Mouse (Mus musculus) forebrain, embryonic 14.5 days (tissue): ENCODE measurements around the gene Cfap97d2. TPM values are rescaled to one million over a fixed set of nuclear protein-coding genes. Genes with fewer than 3 reads are reported as not detected.

Experiments
- ATAC-seq: fragments of 200-750 bp; cut with Nextera tagmentation; 2 replicates; pipeline ENCODE4 v1.8.0; 2017; ENCODE audit warnings: mild to moderate bottlenecking, moderate library complexity
- DNase-seq: peaks from one replicate; pipeline ENCODE4 v3.0.0-alpha.2; 2015; ENCODE audit warnings: low spot score
- H3K27ac ChIP-seq: fragments of 300-500 bp; sonication (generic); 2 replicates; pipeline ENCODE4 v1.5.1; 2014; ENCODE audit warnings: low read depth, mild to moderate bottlenecking, control low read depth, low read length, moderate library complexity
- H3K27me3 ChIP-seq: fragments of 300-500 bp; sonication (generic); replicated peaks from 2 replicates; pipeline ENCODE4 v1.6.1; 2014; ENCODE audit warnings: low read length, control low read depth, mixed read lengths; ENCODE audit not compliant: control insufficient read depth, insufficient read depth
- H3K36me3 ChIP-seq: fragments of 300-500 bp; sonication (generic); 2 replicates; pipeline ENCODE4 v1.6.1; 2014; ENCODE audit warnings: low read length, control low read depth; ENCODE audit not compliant: control insufficient read depth, insufficient read depth
- H3K4me1 ChIP-seq: fragments of 300-500 bp; sonication (generic); 2 replicates; pipeline ENCODE4 v1.6.1; 2014; ENCODE audit warnings: antibody characterized with exemption, low read length, control low read depth; ENCODE audit not compliant: control insufficient read depth, insufficient read depth
- H3K4me2 ChIP-seq: fragments of 300-500 bp; sonication (generic); 2 replicates; pipeline ENCODE4 v1.6.1; 2014; ENCODE audit warnings: mild to moderate bottlenecking, control low read depth, low read length
- H3K4me3 ChIP-seq: fragments of 300-500 bp; sonication (generic); 2 replicates; pipeline ENCODE4 v1.5.1; 2014; ENCODE audit warnings: low read depth, low read length, control low read depth
- H3K9ac ChIP-seq: fragments of 300-500 bp; sonication (generic); 2 replicates; pipeline ENCODE4 v1.6.1; 2014; ENCODE audit warnings: mild to moderate bottlenecking, low read length, control low read depth, moderate library complexity
- H3K9me3 ChIP-seq: fragments of 300-500 bp; sonication (generic); replicated peaks from 2 replicates; pipeline ENCODE4 v1.6.1; 2016; ENCODE audit warnings: low read length, control low read depth, mixed read lengths; ENCODE audit not compliant: control insufficient read depth
- WGBS: fragments of 180-500 bp; shearing (Covaris S2); extraction: QIAGEN DNeasy Blood & Tissue Kit; methylation state at CpG from one replicate; pipeline ENCODE4 v1.1.7; 2014; 5-methylcytosine and 5-hydroxymethylcytosine counted together
- polyA plus RNA-seq: library from polyadenylated mRNA; unstranded; fragments of >200 nt; fragmentation: Nextera tagmentation; extraction: Ambion mirVana; gene quantifications from 2 replicates; pipeline ENCODE4 v1.2.1, GENCODE M21; 2014

Gene Cfap97d2
- polyA plus RNA-seq, 1 experiment from 2014 or later = 1.1 TPM

GRCm38 (mm10) chr8:13678182-13678581, 27.5 kb upstream of the Cfap97d2 start:
- WGBS = 50% methylated on average over 8 of the region's 8 CpGs
- Histone ChIP-seq H3K9me3 (no peaks in the 10 kb centered on the region), H3K27ac (no peak overlapping the region), H3K27me3 (no peaks in the 10 kb centered on the region), H3K36me3 (no peaks in the 10 kb centered on the region), H3K4me1 (peaks cover 8% of the 10 kb centered on the region), H3K4me3 (peak overlapping the region; percentile 77), H3K9ac (peak overlapping the region; percentile 6; the same call in 1 of the 2 replicates), H3K4me2 (peak overlapping the region; percentile 79)
- DNase-seq (no peak), ATAC-seq (no peak)

DNA sequence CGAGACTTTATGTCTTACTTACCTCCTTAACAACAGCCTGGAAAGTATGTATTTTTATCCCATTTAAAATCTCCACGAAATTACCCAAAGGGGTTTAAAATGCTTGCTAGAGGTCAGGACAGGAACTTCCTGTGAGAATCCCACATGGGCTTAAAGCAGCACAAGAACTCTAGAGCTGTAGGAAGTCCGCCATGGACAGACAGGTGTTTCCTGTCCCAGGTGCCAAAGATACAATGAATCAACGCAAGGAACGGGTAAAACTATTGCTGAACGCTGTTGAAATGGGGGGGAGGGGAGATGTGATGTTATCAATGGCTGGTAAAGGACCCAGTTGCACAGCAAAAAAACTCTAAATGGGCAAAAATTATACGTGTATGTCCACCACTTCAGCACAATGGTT, 21.6 kb upstream of the Cfap97d2 start:
- H3K4me1 ChIP-seq = no peaks in the 10 kb centered on the region
- H3K36me3 ChIP-seq = no peaks in the 10 kb centered on the region
- H3K9me3 ChIP-seq = no peaks in the 10 kb centered on the region
- 74% methylated on average over 7 of the region's 7 CpGs for WGBS
- no peak overlapping the region for H3K4me3 ChIP-seq
- no peak overlapping the region for H3K4me2 ChIP-seq
- no peak overlapping the region for H3K9ac ChIP-seq
- ATAC-seq (no peak), DNase-seq (no peak)
- no peak overlapping the region for H3K27ac ChIP-seq
- H3K27me3 ChIP-seq = no peaks in the 10 kb centered on the region

- H3K4me2 ChIP-seq = no peak overlapping the region
- no peak overlapping the region for H3K27ac ChIP-seq
- H3K36me3 ChIP-seq = no peaks in the 10 kb centered on the region
- no peaks in the 10 kb centered on the region for H3K9me3 ChIP-seq
- H3K4me3 ChIP-seq = no peak overlapping the region
- H3K4me1 ChIP-seq = no peaks in the 10 kb centered on the region
- no peak overlapping the region for H3K9ac ChIP-seq
- DNase-seq (peak; percentile 22), ATAC-seq (no peak)
- H3K27me3 ChIP-seq = no peaks in the 10 kb centered on the region
- WGBS = 89% methylated on average over 16 of the region's 16 CpGs
Observed at GRCm38 (mm10) chr8:13685674-13686314, 19.9 kb upstream of the Cfap97d2 start.

DNA sequence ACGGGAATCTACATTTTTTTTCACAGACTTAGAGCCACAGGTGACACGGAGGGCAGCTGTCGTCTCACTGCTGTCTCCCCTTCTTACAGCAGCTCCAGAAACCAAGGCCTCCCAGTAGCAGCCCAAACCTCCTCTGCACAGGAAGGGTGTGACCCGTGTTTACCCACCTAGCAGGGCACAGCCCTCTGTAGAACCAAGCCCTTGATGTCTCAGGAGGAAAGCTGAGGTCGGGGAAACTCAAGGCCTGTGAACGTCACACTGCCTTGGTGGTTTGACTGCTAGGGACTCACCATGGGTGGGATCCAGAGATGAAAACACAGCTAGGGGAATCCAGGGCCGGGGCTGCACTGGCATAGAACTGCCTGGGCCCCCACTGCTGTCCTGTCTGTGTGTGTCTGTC, 19.3 kb upstream of the Cfap97d2 start:
- Histone ChIP-seq H3K4me1 (no peaks in the 10 kb centered on the region), H3K27ac (no peak overlapping the region), H3K4me2 (no peak overlapping the region), H3K9me3 (no peaks in the 10 kb centered on the region), H3K27me3 (no peaks in the 10 kb centered on the region), H3K36me3 (no peaks in the 10 kb centered on the region), H3K4me3 (no peak overlapping the region), H3K9ac (no peak overlapping the region)
- no peak for DNase-seq
- ATAC-seq = no peak
- WGBS = 74% methylated on average over 7 of the region's 7 CpGs

- no peak overlapping the region for H3K4me3 ChIP-seq
Observed at GRCm38 (mm10) chr8:13687101-13687717, 18.5 kb upstream of the Cfap97d2 start.

DNA sequence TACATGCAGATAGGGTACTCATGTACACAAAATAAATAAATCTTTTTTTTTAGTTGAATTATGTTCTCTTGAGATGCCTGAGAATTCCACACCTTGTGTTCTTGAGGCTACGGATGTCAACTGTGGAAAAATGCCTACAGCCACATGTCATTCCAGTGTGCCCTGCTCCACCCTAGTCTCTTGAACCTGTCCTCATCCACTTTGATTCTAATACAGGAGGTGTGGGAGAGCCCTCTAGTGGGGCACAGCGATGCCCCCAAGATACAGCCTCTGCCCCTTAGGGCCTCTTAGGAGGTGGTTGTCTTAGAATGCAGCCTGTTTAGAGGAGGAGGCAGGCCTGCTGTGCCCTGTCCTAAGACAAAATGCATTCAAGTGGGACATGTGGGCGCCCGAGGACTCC, 17.7 kb upstream of the Cfap97d2 start:
- Histone ChIP-seq H3K4me1 (no peaks in the 10 kb centered on the region), H3K4me3 (no peak overlapping the region), H3K27me3 (no peaks in the 10 kb centered on the region), H3K4me2 (no peak overlapping the region), H3K27ac (no peak overlapping the region), H3K36me3 (no peaks in the 10 kb centered on the region), H3K9ac (no peak overlapping the region), H3K9me3 (no peaks in the 10 kb centered on the region)
- ATAC-seq = no peak
- DNase-seq = no peak
- 79% methylated on average over 4 of the region's 4 CpGs for WGBS

More at GRCm38 (mm10) chr8:13687101-13687717, 18.5 kb upstream of the Cfap97d2 start:
- H3K27ac ChIP-seq = no peak overlapping the region
- H3K4me1 ChIP-seq = no peaks in the 10 kb centered on the region
- H3K27me3 ChIP-seq = no peaks in the 10 kb centered on the region
- ATAC-seq (no peak), DNase-seq (no peak)
- WGBS = 94% methylated on average over 8 of the region's 8 CpGs
- no peak overlapping the region for H3K9ac ChIP-seq
- no peaks in the 10 kb centered on the region for H3K9me3 ChIP-seq
- no peaks in the 10 kb centered on the region for H3K36me3 ChIP-seq
- no peak overlapping the region for H3K4me2 ChIP-seq

DNA sequence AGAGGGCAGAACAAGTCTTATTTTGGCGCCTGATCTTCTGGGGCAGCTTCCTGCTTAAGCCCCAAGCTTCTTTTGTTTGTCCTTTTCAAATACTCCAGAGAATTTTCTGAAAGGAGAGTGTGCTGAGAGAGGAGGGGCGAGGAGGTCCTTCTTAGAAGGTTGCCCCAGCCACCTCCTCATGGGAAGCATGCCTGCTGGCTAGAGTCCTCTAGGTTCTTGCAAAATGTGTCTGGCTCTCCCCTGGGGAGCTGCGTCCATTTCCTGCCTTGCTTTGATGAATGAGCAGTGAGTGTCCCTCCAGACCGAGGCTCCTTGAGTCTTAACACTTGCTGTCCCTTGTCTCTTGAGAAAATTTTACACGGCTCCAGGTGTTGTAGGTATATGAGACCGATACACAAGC, 17.2 kb upstream of the Cfap97d2 start:
- H3K9me3 ChIP-seq = no peaks in the 10 kb centered on the region
- H3K36me3 ChIP-seq = no peaks in the 10 kb centered on the region
- DNase-seq (no peak), ATAC-seq (no peak)
- WGBS = 61% methylated on average over 6 of the region's 6 CpGs
- H3K4me3 ChIP-seq = no peak overlapping the region
- H3K27ac ChIP-seq = no peak overlapping the region
- no peaks in the 10 kb centered on the region for H3K4me1 ChIP-seq
- no peak overlapping the region for H3K4me2 ChIP-seq
- H3K9ac ChIP-seq = no peak overlapping the region
- no peaks in the 10 kb centered on the region for H3K27me3 ChIP-seq

GRCm38 (mm10) chr8:13689331-13689730, 16.4 kb upstream of the Cfap97d2 start:
- no peak for ATAC-seq
- DNase-seq = no peak
- Histone ChIP-seq H3K27ac (no peak overlapping the region), H3K4me2 (no peak overlapping the region), H3K4me1 (no peaks in the 10 kb centered on the region), H3K9me3 (no peaks in the 10 kb centered on the region), H3K9ac (no peak overlapping the region), H3K4me3 (no peak overlapping the region), H3K36me3 (no peaks in the 10 kb centered on the region), H3K27me3 (no peaks in the 10 kb centered on the region)
- WGBS = 90% methylated on average over 5 of the region's 5 CpGs

DNA sequence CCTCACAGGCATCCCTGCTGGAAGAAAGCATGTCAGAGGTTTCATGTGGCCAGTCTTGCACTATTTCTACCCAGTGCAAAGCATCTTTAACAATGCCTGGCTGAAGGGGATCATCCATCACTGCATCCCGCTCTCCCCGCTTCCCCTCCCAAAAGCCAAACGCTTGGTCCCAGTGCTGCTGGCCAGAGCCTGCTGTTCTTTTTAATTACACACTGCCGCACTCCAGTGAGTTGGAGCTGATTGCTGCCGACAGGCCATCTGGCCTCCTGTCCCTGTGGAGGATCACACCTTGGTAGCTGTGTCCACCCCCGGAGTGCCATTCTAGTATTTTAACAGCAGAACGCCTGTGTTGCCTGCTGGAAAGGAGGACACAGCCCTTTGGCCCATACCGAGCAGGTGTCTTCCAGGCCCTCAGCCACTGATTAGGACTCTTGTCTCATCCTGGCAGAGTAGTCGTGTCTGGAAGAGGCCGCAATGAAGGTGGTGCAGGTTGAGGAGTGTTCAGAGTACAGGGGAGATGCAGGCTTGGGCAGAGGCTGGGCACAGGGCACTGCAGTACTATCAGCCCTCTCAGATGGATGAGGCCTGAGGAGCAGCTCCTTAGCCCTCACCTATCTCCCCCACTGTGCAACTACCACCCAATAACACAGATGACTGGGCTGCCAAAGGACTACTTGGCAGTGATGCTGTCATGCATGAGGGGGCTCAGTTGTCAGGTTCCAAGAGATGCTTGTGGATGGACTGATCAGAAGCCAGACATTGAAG, 13.2 kb upstream of the Cfap97d2 start:
- H3K27ac ChIP-seq = no peak overlapping the region
- no peak overlapping the region for H3K4me3 ChIP-seq
- no peaks in the 10 kb centered on the region for H3K9me3 ChIP-seq
- no peak overlapping the region for H3K4me2 ChIP-seq
- 50% methylated on average over 10 of the region's 10 CpGs for WGBS
- no peaks in the 10 kb centered on the region for H3K27me3 ChIP-seq
- no peaks in the 10 kb centered on the region for H3K36me3 ChIP-seq
- ATAC-seq (no peak), DNase-seq (peak; percentile 9)
- no peak overlapping the region for H3K9ac ChIP-seq
- H3K4me1 ChIP-seq = no peaks in the 10 kb centered on the region
